Mouse (Mus musculus) thymus, adult 2 months (tissue): ENCODE data around the gene Fam20b.

Experiments used
- CTCF ChIP-seq: fragments of 200-500 bp; IDR thresholded peaks from 2 replicates; pipeline ENCODE4 v1.5.1; 2012; ENCODE audit warnings: mild to moderate bottlenecking, control low read depth, low read length, moderate library complexity, borderline replicate concordance; ENCODE audit not compliant: control insufficient read depth, poor library complexity, insufficient read depth; ENCODE audit errors: extremely low read depth
- POLR2A ChIP-seq: fragments of 200-500 bp; IDR thresholded peaks from 2 replicates; pipeline ENCODE4 v1.6.1; 2012; ENCODE audit warnings: mild to moderate bottlenecking, low read length, control low read depth, moderate library complexity; ENCODE audit not compliant: control insufficient read depth, poor library complexity, insufficient read depth; ENCODE audit errors: extremely low read depth

DNA sequence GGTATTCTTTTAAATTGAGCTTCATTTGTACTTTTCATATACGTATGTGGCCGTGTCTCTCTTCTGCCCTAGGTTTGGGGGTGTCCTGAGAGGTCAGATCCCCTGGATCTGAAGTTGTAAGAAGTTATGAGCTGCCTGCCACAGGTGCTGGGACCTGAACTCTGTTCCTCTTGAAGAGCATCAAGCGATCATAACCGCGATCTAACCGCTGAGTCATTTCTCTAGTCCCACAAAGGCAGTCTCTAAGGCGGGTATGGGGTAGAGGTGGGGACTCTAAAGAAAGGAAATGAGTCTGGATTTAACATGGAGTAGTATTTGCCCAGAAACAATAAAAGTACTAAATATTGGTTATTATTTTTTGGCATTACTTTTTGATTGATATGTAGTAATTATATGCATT, 34.1 kb upstream of the Fam20b start:
- TF ChIP-seq POLR2A, result no peak
- TF ChIP-seq CTCF, result no peak
